Mouse (Mus musculus): ENCODE results near the gene Med7.
A peak's percentile ranks its signal among the peaks of the same experiment; 100 is the strongest.
"Not testable (repeated sequence)": the region's sequence is repeated elsewhere in the genome, so short reads cannot be mapped to it uniquely, and the experiment has no call there.

Med7 gene

GRCm38 (mm10) chr11:46436760-46437458, at the start of gene Med7:
TSS of gene Med7 (plus strand) at chr11:46436925.
- DNase-seq (ENCODE audit: low read depth) = peak; percentile 98

- DNase-seq (ENCODE audit: low read depth) = no peak
These were observed 49.7 kb upstream of the Med7 start for GRCm38 (mm10) chr11:46387061-46387460.

DNA sequence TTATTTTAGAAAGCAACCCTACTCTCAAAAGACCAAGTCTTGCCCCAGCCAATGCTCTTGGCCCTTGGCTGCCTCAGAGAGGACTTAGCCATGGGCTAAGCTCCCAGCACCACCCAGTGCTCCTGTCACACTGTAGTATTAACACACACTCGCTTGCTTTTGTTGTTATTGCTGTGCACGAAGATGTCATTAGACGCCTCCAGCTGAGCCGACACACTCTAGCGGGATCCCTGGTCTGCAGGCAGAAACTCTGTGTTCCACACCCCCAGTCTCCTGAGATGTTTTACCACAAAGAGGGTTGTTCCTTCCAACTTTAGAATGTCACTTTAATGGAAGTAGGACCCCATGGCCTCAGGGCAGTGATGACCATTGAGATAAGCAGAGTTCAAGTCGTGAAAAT, 48.3 kb upstream of the Med7 start:
- no peak for DNase-seq (ENCODE audit: low read depth)

DNA sequence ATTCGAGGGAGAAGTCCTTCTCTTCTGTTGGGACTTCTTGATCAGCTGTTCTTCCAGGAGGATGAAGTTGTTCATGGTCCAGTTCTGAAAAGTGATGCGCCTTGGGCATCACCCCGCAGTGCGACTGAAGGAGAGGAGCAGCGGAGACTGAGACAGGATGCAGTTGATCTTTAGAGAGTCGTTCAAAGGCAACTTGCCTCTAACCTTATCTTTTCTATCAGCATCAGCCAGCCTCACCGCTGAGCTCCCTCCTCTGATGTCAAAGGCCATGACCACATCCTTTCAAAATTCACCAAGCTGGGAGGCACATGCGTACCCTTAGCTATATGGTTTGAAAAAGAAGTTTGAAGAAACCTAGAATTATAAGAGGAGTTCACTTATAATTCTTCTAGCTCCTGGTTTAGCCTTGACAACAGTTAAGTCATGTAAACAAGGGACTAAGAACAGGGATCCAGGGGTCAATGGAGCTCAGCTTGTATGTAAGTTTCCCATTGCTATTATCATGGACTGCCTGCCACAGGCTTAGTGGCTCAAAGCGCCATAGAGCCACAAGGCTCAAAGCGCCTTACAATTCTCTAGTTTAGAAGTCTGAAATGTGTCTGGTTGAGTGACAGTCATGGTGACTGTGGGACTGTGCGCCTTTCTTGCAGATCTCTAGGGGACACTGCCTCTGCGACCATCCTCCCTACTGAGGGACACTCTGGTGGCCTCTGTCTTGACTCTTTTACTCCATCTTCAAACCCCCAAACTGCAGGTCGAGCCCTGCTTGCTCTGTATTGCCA, 47.2 kb upstream of the Med7 start, which contains the start of gene Itk:
Gene Itk, minus strand, starts transcription at position 180 of the 782 bp plus-strand sequence.
- no peak for DNase-seq (ENCODE audit: low read depth)

DNA sequence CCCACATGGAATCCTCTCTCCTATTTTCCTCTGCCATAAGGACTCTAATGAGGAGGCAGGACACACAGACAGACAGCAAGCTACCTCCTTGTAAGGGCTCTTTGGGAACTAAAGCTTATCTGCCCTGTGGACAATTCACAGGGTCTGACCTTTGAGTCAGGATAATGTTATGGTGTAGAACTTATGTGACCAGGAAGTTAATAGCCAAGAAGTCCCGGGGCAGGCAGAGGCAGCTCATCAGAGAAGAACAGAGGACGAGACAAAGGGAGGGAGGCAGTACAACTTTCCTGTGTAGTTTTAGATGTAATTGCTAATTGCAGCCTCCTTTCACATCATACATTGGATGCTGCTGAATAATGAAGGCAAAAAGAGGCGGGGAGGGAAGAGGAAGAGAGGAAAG, 46.1 kb upstream of the Med7 start:
- DNase-seq (ENCODE audit: low read depth) = no peak

DNA sequence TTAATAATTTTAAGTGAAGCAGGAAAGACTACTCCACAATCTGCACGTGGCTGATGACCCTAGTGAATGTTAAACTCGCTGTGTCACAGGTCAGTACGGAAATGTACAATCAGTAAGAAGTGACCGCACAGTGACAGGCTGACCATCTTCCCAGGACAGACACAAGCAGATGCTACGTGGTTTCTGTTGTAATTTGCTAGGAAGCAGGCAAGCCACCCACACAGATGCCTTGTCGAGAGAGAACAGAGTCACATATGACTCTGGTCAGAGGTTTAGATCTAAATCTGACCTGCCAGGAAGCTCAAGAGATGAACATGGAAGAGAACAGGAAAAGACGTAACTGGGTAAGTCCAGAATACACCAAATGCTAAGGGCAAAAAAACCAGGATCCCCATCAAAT, 43.8 kb upstream of the Med7 start:
- no peak for DNase-seq (ENCODE audit: low read depth)

DNA sequence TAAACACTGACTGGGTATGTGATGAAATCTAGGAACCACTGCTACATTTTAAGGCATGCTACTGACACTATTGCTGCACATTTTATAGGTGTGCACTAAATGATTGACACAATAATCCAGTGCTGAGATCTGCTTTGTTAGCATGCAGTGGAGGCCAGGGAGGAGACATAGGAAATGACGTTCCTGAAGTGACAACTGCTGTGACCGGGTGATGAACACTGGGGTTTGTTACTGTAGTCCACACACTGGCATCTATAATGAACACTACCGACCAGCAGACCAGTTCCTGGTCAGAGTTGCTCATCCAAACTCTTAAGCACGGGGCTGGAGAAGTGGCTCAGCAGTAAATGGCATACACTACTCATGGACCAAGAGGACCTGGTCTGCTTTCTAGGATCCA, 43.3 kb upstream of the Med7 start:
- DNase-seq (ENCODE audit: low read depth) = no peak

GRCm38 (mm10) chr11:46395088-46395487, 41.6 kb upstream of the Med7 start:
- no peak for DNase-seq (ENCODE audit: low read depth)

DNA sequence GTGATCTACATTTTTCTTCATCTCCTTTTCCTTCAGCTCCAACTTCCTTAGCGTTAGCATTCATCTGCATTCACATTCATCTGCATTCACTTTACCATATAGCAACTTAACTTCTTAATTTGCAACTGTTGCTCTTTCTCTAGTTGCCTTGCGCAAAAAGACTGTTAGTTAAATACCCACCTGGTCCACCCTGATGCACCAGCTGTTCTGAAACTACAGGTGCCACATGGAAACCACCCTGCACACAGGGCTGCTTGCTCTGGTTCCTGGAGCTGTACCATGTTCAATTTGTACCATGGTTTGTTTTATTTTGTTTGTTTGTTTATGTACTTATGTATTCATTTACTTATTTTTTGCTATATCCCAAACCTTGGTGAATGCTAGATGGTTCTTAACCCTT, 41.0 kb upstream of the Med7 start:
- no peak for DNase-seq (ENCODE audit: low read depth)

- no peak for DNase-seq (ENCODE audit: low read depth)
These were observed 40.4 kb upstream of the Med7 start, which contains the start of gene Fam71b for GRCm38 (mm10) chr11:46396167-46396859. TSS of gene Fam71b (plus strand) at chr11:46396559.

GRCm38 (mm10) chr11:46396860-46397179, 39.9 kb upstream of the Med7 start:
- DNase-seq (ENCODE audit: low read depth) = no peak

DNA sequence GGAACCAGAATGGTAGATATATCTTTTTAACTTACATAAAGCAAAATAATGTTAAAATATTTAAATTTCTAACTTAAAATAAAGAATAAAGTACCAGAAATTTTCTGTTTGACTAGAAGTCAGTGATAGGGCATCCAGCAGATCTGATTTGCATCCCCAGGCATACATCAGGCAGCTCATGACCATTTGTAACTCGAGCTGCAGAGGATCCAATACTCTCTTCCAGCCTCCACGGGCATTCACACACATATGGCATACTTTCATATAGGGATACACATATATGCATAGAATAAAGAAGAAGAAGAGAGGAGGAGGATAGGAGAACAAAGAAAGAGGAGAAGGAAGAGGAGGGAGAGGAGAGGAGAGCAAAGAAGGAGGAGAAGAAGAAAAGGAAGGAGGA, 38.8 kb upstream of the Med7 start:
- no peak for DNase-seq (ENCODE audit: low read depth)

DNA sequence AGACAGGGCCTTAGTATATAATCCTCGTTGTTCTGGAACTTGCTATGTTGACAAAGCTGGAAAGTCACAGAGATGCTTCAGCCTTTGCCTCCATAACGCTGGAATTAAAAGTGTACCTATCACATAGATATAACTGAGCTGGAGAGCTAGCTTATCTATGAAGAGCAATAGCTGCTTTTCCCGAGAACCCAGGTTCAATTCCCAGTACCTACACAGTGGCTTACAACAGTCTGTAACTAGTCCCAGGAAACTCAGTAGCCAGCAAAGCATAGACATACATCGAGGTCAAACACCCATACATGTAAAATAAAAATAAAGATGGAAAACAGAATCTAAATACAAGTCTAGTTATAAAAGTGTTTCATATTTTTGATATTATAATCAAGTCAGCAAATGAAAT, 38.3 kb upstream of the Med7 start:
- peak; percentile 25 for DNase-seq (ENCODE audit: low read depth)

DNA sequence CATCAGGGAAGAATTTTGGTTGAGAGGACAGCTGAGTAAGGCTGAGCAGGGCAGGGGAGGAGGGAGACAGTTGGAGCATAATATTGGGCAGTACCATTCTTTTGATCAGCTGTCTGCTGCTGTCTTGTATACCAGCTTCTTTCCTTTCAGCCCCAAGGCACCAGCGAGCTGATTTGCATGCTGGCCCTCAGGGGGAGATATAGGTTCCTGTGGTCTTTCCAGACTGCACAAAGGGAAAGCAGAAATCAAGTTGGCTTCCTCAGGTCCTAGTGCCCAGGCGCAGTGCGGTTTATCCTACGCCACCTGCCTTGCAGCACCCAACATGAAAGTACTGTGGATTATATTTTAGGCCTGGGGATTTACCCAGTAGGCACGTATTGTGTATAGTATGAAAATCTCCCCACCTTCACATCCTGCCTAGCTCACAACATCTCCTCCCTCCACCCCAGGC, 37.8 kb upstream of the Med7 start:
- DNase-seq (ENCODE audit: low read depth) = no peak

- no peak for DNase-seq (ENCODE audit: low read depth)
These were observed 35.2 kb upstream of the Med7 start for GRCm38 (mm10) chr11:46401555-46401954.

DNA sequence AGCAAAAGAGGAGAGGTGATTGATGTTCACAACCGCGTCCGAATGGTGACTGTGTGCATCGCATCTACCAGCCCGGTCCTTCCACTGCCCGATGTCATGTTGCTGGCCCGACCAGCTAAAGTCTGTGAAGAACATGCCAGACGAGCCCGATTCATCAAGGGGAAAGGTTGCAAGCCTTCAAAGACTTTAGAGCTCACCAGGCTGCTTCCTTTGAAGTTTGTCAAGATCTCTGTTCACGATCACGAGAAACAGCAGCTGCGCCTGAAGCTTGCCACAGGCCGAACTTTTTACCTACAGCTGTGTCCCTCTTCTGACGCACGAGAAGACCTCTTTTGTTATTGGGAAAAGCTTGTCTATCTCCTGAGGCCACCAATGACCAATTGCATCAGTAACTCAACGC, 31.7 kb upstream of the Med7 start:
- no peak for DNase-seq (ENCODE audit: low read depth)

DNA sequence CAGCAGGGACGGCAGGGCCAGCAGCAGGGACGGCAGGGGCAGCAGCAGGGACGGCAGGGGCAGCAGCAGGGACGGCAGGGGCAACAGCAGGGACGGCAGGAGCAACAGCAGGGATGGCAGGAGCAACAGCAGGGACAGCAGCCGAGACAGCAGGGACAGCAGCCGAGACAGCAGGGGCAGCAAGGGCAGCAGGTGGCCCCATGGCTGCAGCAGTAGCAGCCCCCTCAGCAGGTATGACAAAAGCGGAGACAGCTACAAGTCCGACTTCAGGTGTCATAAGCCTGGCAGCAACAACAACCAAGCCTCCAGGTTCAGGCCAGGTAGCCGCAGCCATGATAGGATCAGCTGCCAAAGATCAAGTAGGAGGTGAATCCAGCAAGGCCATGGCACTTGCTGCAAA, 30.0 kb upstream of the Med7 start:
- DNase-seq (ENCODE audit: low read depth) = no peak

DNA sequence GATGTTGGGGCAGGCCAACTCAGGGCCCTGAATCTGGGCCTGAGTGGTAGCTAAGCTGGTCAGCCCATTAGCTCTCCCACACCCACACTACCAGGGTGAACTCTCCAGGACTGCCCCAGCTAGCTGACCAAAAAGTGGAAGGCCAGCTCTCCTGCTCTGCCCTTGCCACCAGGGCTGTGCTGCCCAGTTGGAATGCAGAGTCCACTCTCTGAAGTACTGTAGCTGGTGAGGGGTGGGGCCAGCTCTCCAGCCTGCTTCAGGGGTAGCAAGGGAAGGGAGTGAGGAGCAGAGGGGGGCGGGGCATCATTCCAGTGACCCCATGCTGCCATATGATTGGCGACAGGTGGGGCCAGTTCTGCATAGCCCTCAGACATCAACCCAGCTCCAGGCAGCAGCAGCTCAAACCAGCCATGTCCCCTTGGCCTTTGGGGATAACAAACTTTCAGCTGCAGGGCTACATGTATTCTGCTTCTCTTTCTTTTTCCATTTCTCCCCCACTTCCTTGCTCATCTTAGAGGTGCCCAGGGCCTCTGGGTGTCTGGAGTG, 26.6 kb upstream of the Med7 start:
- DNase-seq (ENCODE audit: low read depth) = no peak

DNA sequence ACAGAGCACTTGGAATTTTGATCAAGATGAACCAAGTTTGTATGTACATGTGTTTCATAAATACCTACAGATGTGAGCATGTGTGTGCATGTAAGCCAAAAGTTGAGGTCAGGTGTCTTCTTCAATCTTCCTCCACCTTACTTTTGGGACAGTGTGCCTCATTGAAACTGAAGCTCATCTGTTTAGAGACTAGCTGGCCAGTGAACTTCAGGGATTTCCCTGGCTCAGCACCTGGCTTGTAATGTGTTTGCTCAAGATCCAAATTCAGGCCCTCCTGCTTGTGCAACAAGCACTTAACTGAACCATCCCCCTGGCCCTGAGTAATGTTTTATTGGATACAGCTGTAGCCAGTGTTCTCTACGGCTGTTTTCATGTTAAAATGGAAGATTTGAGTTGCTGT, 18.3 kb upstream of the Med7 start:
- DNase-seq (ENCODE audit: low read depth) = no peak

- DNase-seq (ENCODE audit: low read depth) = no peak
These were observed 17.9 kb upstream of the Med7 start for GRCm38 (mm10) chr11:46418860-46419259.

GRCm38 (mm10) chr11:46421086-46421888, 15.4 kb upstream of the Med7 start:
- DNase-seq (ENCODE audit: low read depth) = no peak

DNA sequence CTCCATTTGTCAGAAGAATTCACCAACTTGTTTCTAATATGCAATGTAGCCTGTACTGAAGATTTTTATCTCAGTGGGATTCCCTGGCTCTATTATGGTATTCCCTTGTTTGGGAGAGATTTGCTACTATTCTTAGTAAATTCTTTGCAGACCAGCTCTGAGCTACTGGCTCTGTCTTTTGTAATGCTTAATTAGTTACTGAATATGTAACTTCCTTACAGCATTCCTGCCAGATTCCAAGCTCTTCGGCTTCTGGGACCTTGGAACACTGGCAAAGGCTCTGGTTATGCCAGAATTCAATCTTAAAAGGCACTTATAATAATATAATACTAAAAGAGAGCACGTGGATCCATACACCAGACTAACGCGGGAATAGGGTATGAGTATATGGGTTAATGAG, 8.6 kb upstream of the Med7 start:
- not testable (repeated sequence) for DNase-seq (ENCODE audit: low read depth)
